Mouse (Mus musculus) G1E (cell line): Measurements from ENCODE around the gene Nlrc5. TPM values are rescaled to one million over a fixed set of nuclear protein-coding genes. Genes with fewer than 3 reads are reported as not detected.

Source experiments
- ATAC-seq: 2 replicates; pipeline ENCODE4 v1.8.0; 2016; ENCODE audit warnings: mild to moderate bottlenecking; ENCODE audit not compliant: insufficient number of reproducible peaks, poor library complexity, low FRiP score, severe bottlenecking; ENCODE audit errors: extremely low read depth
- DNase-seq: peaks from one replicate; pipeline ENCODE4 v3.0.0; 2012; ENCODE audit warnings: low spot score
- H3K27me3 ChIP-seq: 2 replicates; pipeline ENCODE4 v1.6.1; 2012; ENCODE audit warnings: mild to moderate bottlenecking, low read length, inconsistent platforms; ENCODE audit not compliant: insufficient read depth
- H3K36me3 ChIP-seq: replicated peaks from 2 replicates; pipeline ENCODE3; 2012; ENCODE audit warnings: mild to moderate bottlenecking, inconsistent platforms
- H3K4me1 ChIP-seq: 2 replicates; pipeline ENCODE4 v1.6.1; 2012; ENCODE audit warnings: low read depth, low read length, inconsistent platforms, mixed read lengths; ENCODE audit not compliant: insufficient read depth
- H3K4me3 ChIP-seq: 2 replicates; pipeline ENCODE4 v1.5.1; 2012; ENCODE audit warnings: low read depth, mild to moderate bottlenecking, inconsistent platforms, low read length, moderate library complexity, mixed read lengths
- H3K9me3 ChIP-seq: replicated peaks from 2 replicates; pipeline ENCODE4 v1.6.1; 2012; ENCODE audit warnings: inconsistent platforms
- CTCF ChIP-seq: IDR thresholded peaks from 2 replicates; pipeline ENCODE4 v1.5.1; 2012; ENCODE audit warnings: low read depth, low read length, inconsistent platforms, mixed read lengths
- GATA1 ChIP-seq: IDR thresholded peaks from 2 replicates; pipeline ENCODE4 v1.6.1; 2012; ENCODE audit warnings: borderline replicate concordance, low read length, inconsistent platforms, mixed read lengths
- GATA2 ChIP-seq: IDR thresholded peaks from 2 replicates; pipeline ENCODE4 v1.6.1; 2012; ENCODE audit warnings: low read depth, low read length, inconsistent platforms, borderline replicate concordance
- POLR2AphosphoS5 ChIP-seq: IDR thresholded peaks from 2 replicates; pipeline ENCODE4 v1.6.1; 2012; ENCODE audit warnings: low read depth, low read length, inconsistent platforms; ENCODE audit not compliant: insufficient replicate concordance
- TAL1 ChIP-seq: conservative IDR thresholded peaks from 2 replicates; pipeline ENCODE4 v1.6.1; 2012; ENCODE audit warnings: low read depth, low read length, inconsistent platforms, mixed read lengths
- polyA plus RNA-seq: library from polyadenylated mRNA; stranded (reverse); fragments of >175 nt; gene quantifications from 2 replicates; pipeline ENCODE4 v1.2.3, GENCODE M21; 2012
- total RNA-seq, 2 experiments: library from RNA; stranded (forward) in 1 of 2; stranded (reverse) in 1 of 2; fragments of 200-1000 nt in 1 of 2; fragments of >200 nt in 1 of 2; fragmentation: Nextera tagmentation in 1 of 2; gene quantifications; 2 replicates each; pipeline ENCODE4 v1.2.3; 2014 to 2017

Nlrc5 gene
- total and polyA plus RNA-seq, 3 experiments: 0.02 to 1.2 TPM; not detected in 1

GRCm38 (mm10) chr8:94575148-94575547, 141.0 kb downstream of the Nlrc5 start:
- ATAC-seq (no peak), DNase-seq (no peak)
- TF ChIP-seq GATA1: no peak
- TF ChIP-seq TAL1: no peak
- TF ChIP-seq POLR2AphosphoS5: no peak
- no peak for TF ChIP-seq GATA2
- no peak for TF ChIP-seq CTCF
- Histone ChIP-seq H3K27me3 (no peaks in the 10 kb centered on the region), H3K4me3 (no peak overlapping the region), H3K4me1 (no peaks in the 10 kb centered on the region; the same call in 1 of the 2 replicates), H3K9me3 (no peaks in the 10 kb centered on the region), H3K36me3 (peaks cover 79% of the 10 kb centered on the region)

Other genes with a start within 250 kb of the Nlrc5 start
- 37.7 and 39.9 TPM in 2 replicates for gene Nup93, start 219.8 kb upstream of the Nlrc5 start, total RNA-seq (2014; fragmentation: Nextera tagmentation)
- gene Nup93, start 219.8 kb upstream of the Nlrc5 start, total RNA-seq (2017): 40.8 and 42.5 TPM in 2 replicates
- gene Nup93, start 219.8 kb upstream of the Nlrc5 start, polyA plus RNA-seq: 5.6 and 6.0 TPM in 2 replicates
- not detected in 2 replicates for gene Slc12a3, start 105.2 kb upstream of the Nlrc5 start, total RNA-seq (2014; fragmentation: Nextera tagmentation)
- gene Slc12a3, start 105.2 kb upstream of the Nlrc5 start, total RNA-seq (2017): 0.17 and 0.44 TPM in 2 replicates
- gene Slc12a3, start 105.2 kb upstream of the Nlrc5 start, polyA plus RNA-seq: not detected in 2 replicates
- 51.7 and 54.7 TPM in 2 replicates for gene Herpud1, start 47.9 kb upstream of the Nlrc5 start, total RNA-seq (2014; fragmentation: Nextera tagmentation)
- gene Herpud1, start 47.9 kb upstream of the Nlrc5 start, total RNA-seq (2017): 59.5 and 68.4 TPM in 2 replicates
- gene Herpud1, start 47.9 kb upstream of the Nlrc5 start, polyA plus RNA-seq: 46.6 and 63.0 TPM in 2 replicates
- not detected in 2 replicates for gene Cpne2, start 98.6 kb downstream of the Nlrc5 start, total RNA-seq (2014; fragmentation: Nextera tagmentation)
- gene Cpne2, start 98.6 kb downstream of the Nlrc5 start, total RNA-seq (2017): 0.38 TPM in 1 of 2 replicates, not detected in the other
- gene Cpne2, start 98.6 kb downstream of the Nlrc5 start, polyA plus RNA-seq: 0.13 and 0.18 TPM in 2 replicates
- 136 and 144 TPM in 2 replicates for gene Rspry1, start 167.6 kb downstream of the Nlrc5 start, total RNA-seq (2014; fragmentation: Nextera tagmentation)
- gene Rspry1, start 167.6 kb downstream of the Nlrc5 start, total RNA-seq (2017): 114 and 123 TPM in 2 replicates
- 12.0 and 14.9 TPM in 2 replicates for gene Rspry1, start 167.6 kb downstream of the Nlrc5 start, polyA plus RNA-seq
- 53.3 and 65.7 TPM in 2 replicates for gene Fam192a, start 167.6 kb downstream of the Nlrc5 start, total RNA-seq (2014; fragmentation: Nextera tagmentation)
- gene Fam192a, start 167.6 kb downstream of the Nlrc5 start, total RNA-seq (2017): 81.1 and 103 TPM in 2 replicates
- 103 and 122 TPM in 2 replicates for gene Fam192a, start 167.6 kb downstream of the Nlrc5 start, polyA plus RNA-seq
- 93.0 and 123 TPM in 2 replicates for gene Arl2bp, start 232.2 kb downstream of the Nlrc5 start, total RNA-seq (2014; fragmentation: Nextera tagmentation)
- 156 and 180 TPM in 2 replicates for gene Arl2bp, start 232.2 kb downstream of the Nlrc5 start, total RNA-seq (2017)
- 71.6 and 104 TPM in 2 replicates for gene Arl2bp, start 232.2 kb downstream of the Nlrc5 start, polyA plus RNA-seq